Mouse (Mus musculus): Measurements from ENCODE around the gene Mlana. TPM values are rescaled to one million over a fixed set of nuclear protein-coding genes. Genes with fewer than 3 reads are reported as not detected.

The Mlana gene
- 9.5 TPM for polyA plus RNA-seq (2014; fragmentation: Illumina TruSeq; extraction: RNeasy Lipid Tissue Mini Kit (QIAGEN cat#74804); ENCODE audit: low read depth, low replicate concordance)

GRCm38 (mm10) chr19:29697245-29697874 lies at the start of gene Mlana:
Gene Mlana, plus strand, starts transcription at chr19:29697824.

Other genes with a start within 250 kb of the Mlana start
- 13.1 TPM for gene Ric1, start 175.5 kb upstream of the Mlana start, polyA plus RNA-seq (2014; fragmentation: Illumina TruSeq; extraction: RNeasy Lipid Tissue Mini Kit (QIAGEN cat#74804); ENCODE audit: low read depth, low replicate concordance)
- gene Ermp1, start 49.4 kb upstream of the Mlana start, polyA plus RNA-seq (2014; fragmentation: Illumina TruSeq; extraction: RNeasy Lipid Tissue Mini Kit (QIAGEN cat#74804); ENCODE audit: low read depth, low replicate concordance) = 8.7 TPM
- gene 9930021J03Rik, start 108.2 kb downstream of the Mlana start, polyA plus RNA-seq (2014; fragmentation: Illumina TruSeq; extraction: RNeasy Lipid Tissue Mini Kit (QIAGEN cat#74804); ENCODE audit: low read depth, low replicate concordance) = 11.9 TPM
- gene Ranbp6, start 115.2 kb downstream of the Mlana start, polyA plus RNA-seq (2014; fragmentation: Illumina TruSeq; extraction: RNeasy Lipid Tissue Mini Kit (QIAGEN cat#74804); ENCODE audit: low read depth, low replicate concordance) = 12.5 TPM
- gene Il33, start 227.3 kb downstream of the Mlana start, polyA plus RNA-seq (2014; fragmentation: Illumina TruSeq; extraction: RNeasy Lipid Tissue Mini Kit (QIAGEN cat#74804); ENCODE audit: low read depth, low replicate concordance) = 4.8 TPM